Mouse (Mus musculus) stomach, postnatal 0 days (tissue): ENCODE data around the gene Alox8. TPM values are rescaled to one million over a fixed set of nuclear protein-coding genes. Genes with fewer than 3 reads are reported as not detected.

Experiments
- ATAC-seq: fragments of 200-750 bp; cut with Nextera tagmentation; 2 replicates; pipeline ENCODE4 v1.8.0; 2017; ENCODE audit not compliant: low FRiP score, low TSS enrichment
- DNase-seq: peaks from one replicate; pipeline ENCODE4 v3.0.0-alpha.2; 2016; ENCODE audit warnings: low spot score
- H3K27ac ChIP-seq: fragments of 300-500 bp; sonication (generic); replicated peaks from 2 replicates; pipeline ENCODE4 v1.5.1; 2014; ENCODE audit warnings: mild to moderate bottlenecking, control low read depth
- H3K27me3 ChIP-seq: fragments of 300-500 bp; sonication (generic); 2 replicates; pipeline ENCODE4 v1.6.1; 2014; ENCODE audit warnings: low read length; ENCODE audit not compliant: control insufficient read depth, insufficient read depth
- H3K36me3 ChIP-seq: fragments of 300-500 bp; sonication (generic); 2 replicates; pipeline ENCODE4 v1.6.1; 2014; ENCODE audit warnings: low read length, mixed read lengths; ENCODE audit not compliant: control insufficient read depth, insufficient read depth
- H3K4me1 ChIP-seq: fragments of 300-500 bp; sonication (generic); replicated peaks from 2 replicates; pipeline ENCODE4 v1.6.1; 2014; ENCODE audit warnings: antibody characterized with exemption; ENCODE audit not compliant: control insufficient read depth, insufficient read depth
- H3K4me2 ChIP-seq: fragments of 300-500 bp; sonication (generic); replicated peaks from 2 replicates; pipeline ENCODE4 v1.6.1; 2014; ENCODE audit warnings: low read depth, mild to moderate bottlenecking, control low read depth, moderate library complexity
- H3K4me3 ChIP-seq: fragments of 300-500 bp; sonication (generic); 2 replicates; pipeline ENCODE4 v1.5.1; 2014; ENCODE audit warnings: low read depth, low read length, control low read depth
- H3K9ac ChIP-seq: fragments of 300-500 bp; sonication (generic); 2 replicates; pipeline ENCODE4 v1.6.1; 2014; ENCODE audit warnings: mild to moderate bottlenecking, low read length, control low read depth, mixed read lengths
- H3K9me3 ChIP-seq: fragments of 300-500 bp; sonication (generic); 2 replicates; pipeline ENCODE4 v1.6.1; 2016; ENCODE audit warnings: low read length; ENCODE audit not compliant: control insufficient read depth
- CTCF ChIP-seq: IDR thresholded peaks from 2 replicates; pipeline ENCODE4 v1.5.1; 2016; ENCODE audit warnings: antibody characterized with exemption, low read depth, mild to moderate bottlenecking, moderate library complexity
- EP300 ChIP-seq: optimal IDR thresholded peaks from 2 replicates; pipeline ENCODE3; 2016; ENCODE audit warnings: antibody characterized with exemption
- WGBS: fragments of 180-500 bp; shearing (Covaris S2); extraction: QIAGEN DNeasy Blood & Tissue Kit; methylation state at CpG from one replicate; pipeline ENCODE4 v1.1.7; 2014; 5-methylcytosine and 5-hydroxymethylcytosine counted together
- polyA plus RNA-seq: library from polyadenylated mRNA; unstranded; fragments of >200 nt; fragmentation: Nextera tagmentation; extraction: Ambion mirVana; gene quantifications from 2 replicates; pipeline ENCODE4 v1.2.1, GENCODE M21; 2015

Gene Alox8
- polyA plus RNA-seq, 1 experiment from 2014 or later = 1.2 TPM

- no peaks in the 10 kb centered on the region for H3K9me3 ChIP-seq
- no peak overlapping the region for H3K4me2 ChIP-seq
- WGBS = 63% methylated on average over 7 of the region's 7 CpGs
- no peak for DNase-seq
- no peak overlapping the region for H3K27ac ChIP-seq
- H3K9ac ChIP-seq = no peak overlapping the region
- H3K36me3 ChIP-seq = no peaks in the 10 kb centered on the region
- TF ChIP-seq CTCF = no peak
- no peak for TF ChIP-seq EP300
- no peak for ATAC-seq
- H3K4me3 ChIP-seq = no peak overlapping the region
- H3K4me1 ChIP-seq = no peaks in the 10 kb centered on the region
- no peaks in the 10 kb centered on the region for H3K27me3 ChIP-seq
Observed at GRCm38 (mm10) chr11:69147546-69147945, 50.1 kb downstream of the Alox8 start.

- Histone ChIP-seq H3K27ac (no peak overlapping the region), H3K36me3 (no peaks in the 10 kb centered on the region), H3K4me2 (no peak overlapping the region), H3K4me3 (no peak overlapping the region), H3K9ac (no peak overlapping the region), H3K27me3 (no peaks in the 10 kb centered on the region), H3K4me1 (peaks cover 4% of the 10 kb centered on the region; the same call in 1 of the 2 replicates), H3K9me3 (no peaks in the 10 kb centered on the region)
- TF ChIP-seq CTCF (no peak), EP300 (no peak)
- DNase-seq = no peak
- no peak for ATAC-seq
- WGBS = 85% methylated on average over 6 of the region's 6 CpGs
Observed at GRCm38 (mm10) chr11:69135361-69135760, 62.3 kb downstream of the Alox8 start.

- peaks cover 4% of the 10 kb centered on the region; the same call in 1 of the 2 replicates for H3K4me1 ChIP-seq
- TF ChIP-seq CTCF (no peak), EP300 (no peak)
- peak overlapping the region; percentile 70 for H3K4me2 ChIP-seq
- DNase-seq = no peak
- ATAC-seq = no peak
- H3K36me3 ChIP-seq = no peaks in the 10 kb centered on the region
- no peak overlapping the region for H3K27ac ChIP-seq
- H3K4me3 ChIP-seq = peak overlapping the region; percentile 45
- no peaks in the 10 kb centered on the region for H3K9me3 ChIP-seq
- 27% methylated on average over 8 of the region's 8 CpGs for WGBS
- no peaks in the 10 kb centered on the region for H3K27me3 ChIP-seq
- H3K9ac ChIP-seq = peak overlapping the region; percentile 48; the same call in 1 of the 2 replicates
Observed at GRCm38 (mm10) chr11:69134622-69134968, 63.0 kb downstream of the Alox8 start.

Other genes with a start within 250 kb of the Alox8 start
- gene Arhgef15, start 240.4 kb downstream of the Alox8 start, polyA plus RNA-seq = 2.8 and 3.0 TPM in 2 replicates
- gene Slc25a35, start 229.7 kb downstream of the Alox8 start, polyA plus RNA-seq = 4.9 and 5.8 TPM in 2 replicates
- gene Rangrf, start 222.7 kb downstream of the Alox8 start, polyA plus RNA-seq = 34.8 and 35.1 TPM in 2 replicates
- 7.4 and 8.0 TPM in 2 replicates for gene Pfas, start 189.4 kb downstream of the Alox8 start, polyA plus RNA-seq
- 11.1 and 11.5 TPM in 2 replicates for gene Ctc1, start 181.9 kb downstream of the Alox8 start, polyA plus RNA-seq
- gene Aurkb, start 152.2 kb downstream of the Alox8 start, polyA plus RNA-seq = 24.7 and 34.0 TPM in 2 replicates
- 14.6 and 16.7 TPM in 2 replicates for gene Borcs6, start 138.1 kb downstream of the Alox8 start, polyA plus RNA-seq
- gene Tmem107, start 127.0 kb downstream of the Alox8 start, polyA plus RNA-seq = 28.4 and 30.8 TPM in 2 replicates
- gene Vamp2, start 109.4 kb downstream of the Alox8 start, polyA plus RNA-seq = 43.0 and 53.7 TPM in 2 replicates
- 7.7 and 13.1 TPM in 2 replicates for gene Per1, start 102.6 kb downstream of the Alox8 start, polyA plus RNA-seq
- 0.29 and 0.41 TPM in 2 replicates for gene Hes7, start 77.4 kb downstream of the Alox8 start, polyA plus RNA-seq
- gene 9130213A22Rik, start 75.3 kb downstream of the Alox8 start, polyA plus RNA-seq = 0.24 and 0.41 TPM in 2 replicates
- gene Aloxe3, start 71.9 kb downstream of the Alox8 start, polyA plus RNA-seq = 20.2 and 22.5 TPM in 2 replicates
- 80.5 and 91.8 TPM in 2 replicates for gene Alox12b, start 40.9 kb downstream of the Alox8 start, polyA plus RNA-seq
- gene Gucy2e, start 39.2 kb upstream of the Alox8 start, polyA plus RNA-seq = 0.04 and 0.05 TPM in 2 replicates
- 4.9 and 5.5 TPM in 2 replicates for gene Cntrob, start 125.9 kb upstream of the Alox8 start, polyA plus RNA-seq
- gene Trappc1, start 126.1 kb upstream of the Alox8 start, polyA plus RNA-seq = 119 and 123 TPM in 2 replicates
- gene Kcnab3, start 128.4 kb upstream of the Alox8 start, polyA plus RNA-seq = 0.87 and 1.1 TPM in 2 replicates
- gene Rnf227, start 142.6 kb upstream of the Alox8 start, polyA plus RNA-seq = 46.2 and 49.4 TPM in 2 replicates
- gene Chd3, start 171.6 kb upstream of the Alox8 start, polyA plus RNA-seq = 18.4 and 18.9 TPM in 2 replicates
- gene Naa38, start 197.6 kb upstream of the Alox8 start, polyA plus RNA-seq = 153 and 170 TPM in 2 replicates
- gene Cyb5d1, start 197.8 kb upstream of the Alox8 start, polyA plus RNA-seq = 9.1 and 9.5 TPM in 2 replicates
- gene Tmem88, start 200.4 kb upstream of the Alox8 start, polyA plus RNA-seq = 14.9 and 17.8 TPM in 2 replicates
- 12.9 and 13.1 TPM in 2 replicates for gene Kdm6b, start 215.8 kb upstream of the Alox8 start, polyA plus RNA-seq